In the genomic region with DNA sequence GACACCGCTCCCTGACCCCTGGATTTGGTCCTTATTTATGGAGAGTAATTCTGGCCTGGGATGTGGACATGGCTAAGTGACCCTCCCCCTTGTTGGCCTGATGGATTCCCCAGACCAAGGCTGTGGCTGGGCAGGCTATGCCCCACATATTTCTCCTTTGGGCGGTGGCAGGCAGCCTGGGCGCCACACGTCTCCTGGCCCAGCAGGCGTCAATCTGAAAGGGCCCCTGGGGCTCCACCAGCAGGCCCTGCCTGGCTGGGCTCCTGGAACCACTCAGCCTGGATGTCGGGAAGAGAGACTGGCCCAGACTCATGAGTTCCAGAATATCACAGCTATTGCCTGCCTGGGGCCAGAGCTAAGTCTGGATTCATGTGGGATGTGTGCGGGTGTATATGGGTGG, we compare ENCODE assay signal across 13 mouse cellular contexts. TPM values are rescaled to one million over a fixed set of nuclear protein-coding genes. Genes with fewer than 3 reads are reported as not detected.
"Had no signal": no experiment of that assay in that cellular context is flagged by ENCODE, and none has a peak within 500 bp of the region (broad histone marks: within the 10 kb centered on the region; RNA-seq: fewer than 3 reads in every experiment).

No protein-coding gene starts in this region.

- H3K9ac ChIP-seq: liver, embryonic 14.5 days; neural tube, embryonic 15.5 days had no signal

- H3K4me2 ChIP-seq: neural tube, embryonic 15.5 days had no signal

- H3K9me3 ChIP-seq: midbrain, embryonic 10.5 days; neural tube, embryonic 15.5 days had no signal

- DNase-seq: kidney, postnatal 14 days; lung, adult 18-20 months; lung, postnatal 36 days; midbrain, embryonic 14.5 days; right cerebral cortex, adult 18-20 months; right cerebral cortex, postnatal 25 days; thymus, postnatal 4 days had no signal

- H3K4me3 ChIP-seq: midbrain, embryonic 10.5 days; myocyte; neural tube, embryonic 15.5 days had no signal

- H3K36me3 ChIP-seq: midbrain, embryonic 10.5 days; neural tube, embryonic 15.5 days had no signal

- H3K27ac ChIP-seq: liver, embryonic 14.5 days; midbrain, embryonic 10.5 days; neural tube, embryonic 15.5 days had no signal

RNA-seq across cellular contexts. Expression of a gene that starts 2.9 kb away (rescaled TPM):
- total RNA-seq: liver, adult 2 months; megakaryocyte, adult 5-6 weeks had no signal
- polyA plus RNA-seq: liver, adult 2 months had no signal

RNA-seq across cellular contexts. Expression of a gene that starts 40.9 kb away (rescaled TPM):
- total RNA-seq: liver, adult 2 months; megakaryocyte, adult 5-6 weeks had no signal
- polyA plus RNA-seq: liver, adult 2 months; midbrain, embryonic 14.5 days had no signal

RNA-seq across cellular contexts. Expression of a gene that starts 54.9 kb away (rescaled TPM):
- total RNA-seq: liver, adult 2 months; megakaryocyte, adult 5-6 weeks had no signal
